Comparison of ENCODE assay signal across 16 mouse cellular contexts in genomic region chr13:64038114-64038513, GRCm38 (mm10). TPM values are rescaled to one million over a fixed set of nuclear protein-coding genes. Genes with fewer than 3 reads are reported as not detected.
DNase-seq lines count a peak whose midpoint lies in the region; ATAC-seq and TF ChIP-seq lines count a peak whose summit lies in the region.
"Had no signal": no experiment of that assay in that cellular context is flagged by ENCODE, and none has a peak within 500 bp of the region (broad histone marks: within the 10 kb centered on the region; RNA-seq: fewer than 3 reads in every experiment).

No protein-coding gene starts in this region.

- H3K9ac ChIP-seq in heart, postnatal 0 days (replicated peaks; ENCODE audit: low read depth, low read length), result no peak overlapping the region
- no peak overlapping the region for H3K9ac ChIP-seq in midbrain, embryonic 14.5 days (replicated peaks; ENCODE audit: low read length)
- no peak overlapping the region for H3K9ac ChIP-seq in midbrain, embryonic 16.5 days (ENCODE audit: low read depth, low read length)
- H3K9ac ChIP-seq in forebrain, embryonic 15.5 days (replicated peaks), result no peak overlapping the region

- no peak overlapping the region for H3K4me2 ChIP-seq in heart, postnatal 0 days (ENCODE audit: low read depth, low read length)
- no peak overlapping the region for H3K4me2 ChIP-seq in midbrain, embryonic 14.5 days (ENCODE audit: low read length)
- no peak overlapping the region for H3K4me2 ChIP-seq in midbrain, embryonic 16.5 days (ENCODE audit: low read length)
- H3K4me2 ChIP-seq in forebrain, embryonic 15.5 days (replicated peaks), result no peak overlapping the region

- no peaks in the 10 kb centered on the region for H3K36me3 ChIP-seq in heart, postnatal 0 days (replicated peaks; ENCODE audit: control insufficient read depth, insufficient read depth, low read length)
- H3K36me3 ChIP-seq in heart, embryonic 10.5 days, result no peaks in the 10 kb centered on the region
- no peaks in the 10 kb centered on the region for H3K36me3 ChIP-seq in midbrain, embryonic 14.5 days (ENCODE audit: control insufficient read depth, insufficient read depth, low read length)
- no peaks in the 10 kb centered on the region for H3K36me3 ChIP-seq in midbrain, embryonic 16.5 days (ENCODE audit: control insufficient read depth, insufficient read depth, low read length)
- H3K36me3 ChIP-seq in splenic B cell, adult 2 months (ENCODE audit: control insufficient read depth, insufficient read depth, low read length, poor library complexity, severe bottlenecking), result no peaks in the 10 kb centered on the region
- no peaks in the 10 kb centered on the region for H3K36me3 ChIP-seq in forebrain, embryonic 15.5 days
- H3K36me3 ChIP-seq: limb, embryonic 10.5 days had no signal

- no peak for DNase-seq in heart, postnatal 0 days (ENCODE audit: low spot score)
- no peak for DNase-seq in heart, embryonic 10.5 days (ENCODE audit: low spot score)
- peak; percentile 45 for DNase-seq in midbrain, embryonic 14.5 days
- no peak for DNase-seq in brain, embryonic 14.5 days (ENCODE audit: low read depth)
- DNase-seq in splenic B cell, adult 2 months (ENCODE audit: low read depth, low spot score), result peak; percentile 15
- no peak for DNase-seq in urinary bladder, postnatal 4 days (ENCODE audit: low spot score in 2 of 2)
- DNase-seq: gastrocnemius, postnatal 25 days; heart, postnatal 36 days; thymus, postnatal 36 days had no signal

- TF ChIP-seq CTCF in heart, postnatal 0 days (IDR thresholded peaks at IDR 0.05; ENCODE audit: low read depth), result peak; percentile 32
- peak; percentile 27; the same call in 1 of the 2 replicates for TF ChIP-seq CTCF in brain, embryonic 14.5 days (IDR thresholded peaks at IDR 0.05; ENCODE audit: borderline replicate concordance, extremely low read depth, insufficient read depth, insufficient read length)

- H3K27me3 ChIP-seq in heart, postnatal 0 days (ENCODE audit: control insufficient read depth, insufficient read depth, low read length), result no peaks in the 10 kb centered on the region
- H3K27me3 ChIP-seq in heart, embryonic 10.5 days (ENCODE audit: insufficient read depth, poor library complexity, severe bottlenecking), result peaks cover 8% of the 10 kb centered on the region; the same call in 1 of the 2 replicates
- peaks cover 11% of the 10 kb centered on the region; the same call in 1 of the 2 replicates for H3K27me3 ChIP-seq in midbrain, embryonic 14.5 days (ENCODE audit: control insufficient read depth, insufficient read depth, low read length)
- peaks cover 4% of the 10 kb centered on the region; the same call in 1 of the 2 replicates for H3K27me3 ChIP-seq in midbrain, embryonic 16.5 days (ENCODE audit: control insufficient read depth, insufficient read depth, low read depth, low read length)
- no peaks in the 10 kb centered on the region for H3K27me3 ChIP-seq in splenic B cell, adult 2 months (ENCODE audit: control insufficient read depth, insufficient read depth, low read length, poor library complexity, severe bottlenecking)
- peaks cover 6% of the 10 kb centered on the region; the same call in 1 of the 2 replicates for H3K27me3 ChIP-seq in forebrain, embryonic 15.5 days

- TF ChIP-seq EP300 in heart, postnatal 0 days (IDR thresholded peaks at IDR 0.05; ENCODE audit: low read depth), result no peak

- no peaks in the 10 kb centered on the region for H3K4me1 ChIP-seq in heart, postnatal 0 days (ENCODE audit: control insufficient read depth, insufficient read depth)
- peaks cover 15% of the 10 kb centered on the region for H3K4me1 ChIP-seq in heart, embryonic 10.5 days
- H3K4me1 ChIP-seq in midbrain, embryonic 14.5 days (ENCODE audit: control insufficient read depth, insufficient read depth, low read length), result no peaks in the 10 kb centered on the region
- no peaks in the 10 kb centered on the region for H3K4me1 ChIP-seq in midbrain, embryonic 16.5 days (ENCODE audit: control insufficient read depth, insufficient read depth, low read length)
- H3K4me1 ChIP-seq in forebrain, embryonic 15.5 days, result no peaks in the 10 kb centered on the region

- H3K27ac ChIP-seq in heart, postnatal 0 days (ENCODE audit: low read depth), result no peak overlapping the region
- no peak overlapping the region for H3K27ac ChIP-seq in heart, embryonic 10.5 days
- no peak overlapping the region for H3K27ac ChIP-seq in midbrain, embryonic 14.5 days (replicated peaks; ENCODE audit: low read depth, low read length)
- H3K27ac ChIP-seq in midbrain, embryonic 16.5 days (ENCODE audit: low read length), result no peak overlapping the region
- H3K27ac ChIP-seq in forebrain, embryonic 15.5 days (replicated peaks), result no peak overlapping the region
- H3K27ac ChIP-seq: limb, embryonic 10.5 days had no signal

- no peak for ATAC-seq in heart, postnatal 0 days (ENCODE audit: insufficient read depth, low read depth)
- no peak for ATAC-seq in midbrain, embryonic 14.5 days (ENCODE audit: low FRiP score, low TSS enrichment)
- ATAC-seq in midbrain, embryonic 16.5 days, result no peak
- ATAC-seq in forebrain, embryonic 15.5 days (replicated peaks), result no peak

- no peak for TF ChIP-seq POLR2A in brain, embryonic 14.5 days (IDR thresholded peaks at IDR 0.05; ENCODE audit: borderline replicate concordance, extremely low read depth, insufficient read depth, insufficient read length, poor library complexity, severe bottlenecking)

- no peak overlapping the region for H3K4me3 ChIP-seq in heart, postnatal 0 days (ENCODE audit: low read depth, low read length)
- no peak overlapping the region for H3K4me3 ChIP-seq in heart, embryonic 10.5 days
- no peak overlapping the region for H3K4me3 ChIP-seq in midbrain, embryonic 14.5 days (replicated peaks; ENCODE audit: low read depth, low read length)
- no peak overlapping the region for H3K4me3 ChIP-seq in midbrain, embryonic 16.5 days (ENCODE audit: low read depth, low read length)
- H3K4me3 ChIP-seq in forebrain, embryonic 15.5 days, result no peak overlapping the region
- H3K4me3 ChIP-seq: erythroblast, embryonic 14.5 days; limb, embryonic 10.5 days had no signal

- H3K9me3 ChIP-seq in heart, postnatal 0 days (replicated peaks; ENCODE audit: control insufficient read depth, low read length), result no peaks in the 10 kb centered on the region
- H3K9me3 ChIP-seq in heart, embryonic 10.5 days, result no peaks in the 10 kb centered on the region
- H3K9me3 ChIP-seq in midbrain, embryonic 14.5 days (ENCODE audit: control insufficient read depth, low read length), result no peaks in the 10 kb centered on the region
- H3K9me3 ChIP-seq in midbrain, embryonic 16.5 days (replicated peaks; ENCODE audit: control insufficient read depth, low read length, poor library complexity, severe bottlenecking), result no peaks in the 10 kb centered on the region
- H3K9me3 ChIP-seq in forebrain, embryonic 15.5 days, result no peaks in the 10 kb centered on the region
- H3K9me3 ChIP-seq: limb, embryonic 10.5 days had no signal

RNA-seq across cellular contexts. Expression of gene Hsd17b3, which starts 50.9 kb away (rescaled TPM):
- total RNA-seq in heart, postnatal 0 days (2014; rRNA removed; ENCODE audit: low replicate concordance), result not detected in 2 replicates
- polyA plus RNA-seq in heart, postnatal 0 days (2015; fragmentation: Nextera tagmentation; extraction: Ambion mirVana), result not detected in 2 replicates
- not detected in 2 replicates for polyA plus RNA-seq in heart, embryonic 10.5 days (2016; fragmentation: Nextera tagmentation; extraction: Ambion mirVana)
- polyA plus RNA-seq in midbrain, embryonic 14.5 days (2014; fragmentation: Nextera tagmentation; extraction: Ambion mirVana), result not detected in 2 replicates
- not detected in 2 replicates for polyA plus RNA-seq in midbrain, embryonic 16.5 days (2015; fragmentation: Nextera tagmentation; extraction: Ambion mirVana)
- 0.19 and 0.25 TPM in 2 replicates for polyA plus RNA-seq in brain, embryonic 14.5 days (2012; rRNA removed)
- not detected in 2 replicates for polyA plus RNA-seq in forebrain, embryonic 15.5 days (2015; fragmentation: Nextera tagmentation; extraction: Ambion mirVana)
- total RNA-seq: gastrocnemius, postnatal 25 days; heart, postnatal 36 days; megakaryocyte-erythroid progenitor cell, adult 5-6 weeks; neutrophil, adult 5-6 weeks had no signal
- polyA plus RNA-seq: erythroblast, embryonic 14.5 days; kidney, embryonic 16.5 days; limb, embryonic 10.5 days had no signal

Comparison
In these comparisons a context has a peak if more than half of its experiments do, and no peak if none do; other contexts are left out.
1. DNase-seq: peak in midbrain, embryonic 14.5 days (single experiment) and splenic B cell, adult 2 months (single experiment); none in heart, postnatal 0 days (single experiment), heart, embryonic 10.5 days (single experiment), brain, embryonic 14.5 days (single experiment) and urinary bladder, postnatal 4 days (0 of 2).